Mouse (Mus musculus) kidney, adult 2 months (tissue): ENCODE results near the gene Rem2.

Source experiments
- CTCF ChIP-seq: fragments of 200-500 bp; conservative IDR thresholded peaks from 2 replicates; pipeline ENCODE4 v1.5.1; 2011; ENCODE audit warnings: low read depth, mild to moderate bottlenecking, control low read depth, low read length, moderate library complexity, mixed read lengths; ENCODE audit not compliant: insufficient read depth, insufficient read length
- POLR2A ChIP-seq: fragments of 200-500 bp; IDR thresholded peaks from one replicate; pipeline ENCODE4 v1.6.1; 2011; ENCODE audit warnings: low read depth, low read length, control low read depth

GRCm38 (mm10) chr14:54509774-54510173 is 33.9 kb downstream of the Rem2 start:
- TF ChIP-seq CTCF (no peak), POLR2A (no peak)
